Mouse (Mus musculus) CD8-positive naive resting alpha-beta T cell, adult 2 months (primary cell): ENCODE data around the gene Dusp8.

Experiments used
- DNase-seq, 2 experiments: peaks; one replicate each; pipeline ENCODE4 v3.0.0; 2022; ENCODE audit warnings: low read depth in 2 of 2, low spot score in 2 of 2

The Dusp8 gene

GRCm38 (mm10) chr7:142086159-142086905 lies 9.3 kb downstream of the Dusp8 start:
- no peak for DNase-seq

- no peak for DNase-seq
These were observed 10.8 kb downstream of the Dusp8 start for GRCm38 (mm10) chr7:142084820-142085219.

- no peak for DNase-seq
These were observed 11.2 kb downstream of the Dusp8 start for GRCm38 (mm10) chr7:142084395-142084794.

GRCm38 (mm10) chr7:142083588-142084317 lies 11.9 kb downstream of the Dusp8 start:
- DNase-seq = no peak

- no peak for DNase-seq
These were observed 13.0 kb downstream of the Dusp8 start for GRCm38 (mm10) chr7:142082607-142083006.

GRCm38 (mm10) chr7:142082179-142082578 lies 13.5 kb downstream of the Dusp8 start:
- no peak for DNase-seq

- DNase-seq = no peak
These were observed 13.9 kb downstream of the Dusp8 start for GRCm38 (mm10) chr7:142081736-142082135.

GRCm38 (mm10) chr7:142080876-142081275 lies 14.8 kb downstream of the Dusp8 start:
- no peak for DNase-seq

- DNase-seq = no peak
These were observed 16.3 kb downstream of the Dusp8 start for GRCm38 (mm10) chr7:142079365-142079764.

GRCm38 (mm10) chr7:142077138-142077537 lies 18.5 kb downstream of the Dusp8 start:
- DNase-seq = no peak

GRCm38 (mm10) chr7:142074146-142074886 lies 21.3 kb downstream of the Dusp8 start:
- DNase-seq = no peak

- no peak for DNase-seq
These were observed 23.9 kb downstream of the Dusp8 start for GRCm38 (mm10) chr7:142071717-142072116.

- no peak for DNase-seq
These were observed 24.4 kb downstream of the Dusp8 start for GRCm38 (mm10) chr7:142071212-142071578.

- DNase-seq = peak; percentile 38 to 54
These were observed 25.0 kb downstream of the Dusp8 start for GRCm38 (mm10) chr7:142070458-142071211.

GRCm38 (mm10) chr7:142068429-142068828 lies 27.2 kb downstream of the Dusp8 start:
- no peak for DNase-seq

- DNase-seq = peak; percentile 83 to 84
These were observed 34.6 kb downstream of the Dusp8 start, which contains the start of gene Mob2 for GRCm38 (mm10) chr7:142060931-142061565. TSS of gene Mob2 (minus strand) at chr7:142061065.

- DNase-seq = peak; percentile 5 to 20
These were observed 35.3 kb downstream of the Dusp8 start for GRCm38 (mm10) chr7:142060185-142060930.

GRCm38 (mm10) chr7:142059024-142059423 lies 36.6 kb downstream of the Dusp8 start:
- DNase-seq = no peak

- DNase-seq = no peak
These were observed 38.5 kb downstream of the Dusp8 start for GRCm38 (mm10) chr7:142057121-142057520.

- peak; percentile 50 to 65 for DNase-seq
These were observed 39.0 kb downstream of the Dusp8 start for GRCm38 (mm10) chr7:142056601-142057061.
